Mouse (Mus musculus): ENCODE results near the gene Map2k1. TPM values are rescaled to one million over a fixed set of nuclear protein-coding genes. Genes with fewer than 3 reads are reported as not detected.

The Map2k1 gene
- polyA plus RNA-seq, 1 experiment from 2014 or later = 66.7 TPM

- 89% methylated on average over 8 of the region's 8 CpGs for WGBS
- H3K27ac ChIP-seq (ENCODE audit: low read length) = peak within 1 kb of the TSS; percentile 69
- ATAC-seq (ENCODE audit: low read depth) = no peak
- H3K4me3 ChIP-seq (ENCODE audit: low read length) = no peak within 1 kb of the TSS
- 0 out of 2 replicates have a peak within 1 kb of the TSS, but pooled peaks have one; percentile 8 for H3K4me2 ChIP-seq (ENCODE audit: low read depth, low read length)
- H3K27me3 ChIP-seq (ENCODE audit: control insufficient read depth, insufficient read depth, low read depth, low read length) = no peaks in the 10 kb centered on the region
- H3K36me3 ChIP-seq (ENCODE audit: control insufficient read depth, insufficient read depth, low read length) = no peaks in the 10 kb centered on the region
- H3K9me3 ChIP-seq (ENCODE audit: control insufficient read depth, low read length) = no peaks in the 10 kb centered on the region
- peaks cover 30% of the 10 kb centered on the region for H3K4me1 ChIP-seq (replicated peaks; ENCODE audit: control insufficient read depth, insufficient read depth, low read length)
- no peak within 1 kb of the TSS for H3K9ac ChIP-seq (ENCODE audit: low read length)
Observed at GRCm38 (mm10) chr9:64234768-64235435, 18.5 kb downstream of the Map2k1 start, which contains the start of gene Uchl4. Uchl4 (plus strand) TSS chr9:64235201.

- Histone ChIP-seq H3K4me1 (replicated peaks; ENCODE audit: control insufficient read depth, insufficient read depth, low read length) (peaks cover 30% of the 10 kb centered on the region), H3K4me3 (ENCODE audit: low read length) (no peak overlapping the region), H3K9ac (ENCODE audit: low read length) (no peak overlapping the region), H3K9me3 (ENCODE audit: control insufficient read depth, low read length) (no peaks in the 10 kb centered on the region), H3K36me3 (ENCODE audit: control insufficient read depth, insufficient read depth, low read length) (no peaks in the 10 kb centered on the region), H3K4me2 (ENCODE audit: low read depth, low read length) (no peak overlapping the region), H3K27ac (ENCODE audit: low read length) (peak overlapping the region; percentile 69), H3K27me3 (ENCODE audit: control insufficient read depth, insufficient read depth, low read depth, low read length) (no peaks in the 10 kb centered on the region)
- WGBS = 49% methylated on average over 5 of the region's 5 CpGs
- ATAC-seq (ENCODE audit: low read depth) = peak; percentile 93
Observed at GRCm38 (mm10) chr9:64233656-64234055, 19.8 kb downstream of the Map2k1 start.

GRCm38 (mm10) chr9:64232257-64232957 lies 21.0 kb downstream of the Map2k1 start:
- H3K4me2 ChIP-seq (ENCODE audit: low read depth, low read length) = peak overlapping the region; percentile 13; the same call in 1 of the 2 replicates
- peak overlapping the region; percentile 56 for H3K27ac ChIP-seq (ENCODE audit: low read length)
- H3K4me3 ChIP-seq (ENCODE audit: low read length) = no peak overlapping the region
- H3K27me3 ChIP-seq (ENCODE audit: control insufficient read depth, insufficient read depth, low read depth, low read length) = no peaks in the 10 kb centered on the region
- 36% methylated on average over 9 of the region's 9 CpGs for WGBS
- no peaks in the 10 kb centered on the region for H3K36me3 ChIP-seq (ENCODE audit: control insufficient read depth, insufficient read depth, low read length)
- no peaks in the 10 kb centered on the region for H3K9me3 ChIP-seq (ENCODE audit: control insufficient read depth, low read length)
- ATAC-seq (ENCODE audit: low read depth) = peak; percentile 64
- H3K4me1 ChIP-seq (replicated peaks; ENCODE audit: control insufficient read depth, insufficient read depth, low read length) = peaks cover 30% of the 10 kb centered on the region
- no peak overlapping the region for H3K9ac ChIP-seq (ENCODE audit: low read length)

GRCm38 (mm10) chr9:64231674-64232073 lies 21.8 kb downstream of the Map2k1 start:
- ATAC-seq (ENCODE audit: low read depth) = no peak
- 67% methylated on average over 3 of the region's 3 CpGs for WGBS
- no peak overlapping the region for H3K9ac ChIP-seq (ENCODE audit: low read length)

GRCm38 (mm10) chr9:64231171-64231570 lies 22.3 kb downstream of the Map2k1 start:
- Histone ChIP-seq H3K9me3 (ENCODE audit: control insufficient read depth, low read length) (no peaks in the 10 kb centered on the region), H3K4me3 (ENCODE audit: low read length) (no peak overlapping the region), H3K4me2 (ENCODE audit: low read depth, low read length) (no peak overlapping the region), H3K9ac (ENCODE audit: low read length) (no peak overlapping the region), H3K27me3 (ENCODE audit: control insufficient read depth, insufficient read depth, low read depth, low read length) (no peaks in the 10 kb centered on the region), H3K27ac (ENCODE audit: low read length) (peak overlapping the region; percentile 56; the same call in 1 of the 2 replicates), H3K4me1 (replicated peaks; ENCODE audit: control insufficient read depth, insufficient read depth, low read length) (peaks cover 30% of the 10 kb centered on the region), H3K36me3 (ENCODE audit: control insufficient read depth, insufficient read depth, low read length) (no peaks in the 10 kb centered on the region)
- 27% methylated on average over 5 of the region's 5 CpGs for WGBS
- no peak for ATAC-seq (ENCODE audit: low read depth)

More at GRCm38 (mm10) chr9:64231674-64232073, 21.8 kb downstream of the Map2k1 start:
- Histone ChIP-seq H3K4me3 (ENCODE audit: low read length) (no peak overlapping the region), H3K4me1 (replicated peaks; ENCODE audit: control insufficient read depth, insufficient read depth, low read length) (peaks cover 30% of the 10 kb centered on the region), H3K36me3 (ENCODE audit: control insufficient read depth, insufficient read depth, low read length) (no peaks in the 10 kb centered on the region), H3K27ac (ENCODE audit: low read length) (peak overlapping the region; percentile 56), H3K4me2 (ENCODE audit: low read depth, low read length) (peak overlapping the region; percentile 13; the same call in 1 of the 2 replicates), H3K27me3 (ENCODE audit: control insufficient read depth, insufficient read depth, low read depth, low read length) (no peaks in the 10 kb centered on the region), H3K9me3 (ENCODE audit: control insufficient read depth, low read length) (no peaks in the 10 kb centered on the region)

GRCm38 (mm10) chr9:64228972-64229371 lies 24.5 kb downstream of the Map2k1 start:
- Histone ChIP-seq H3K9me3 (ENCODE audit: control insufficient read depth, low read length) (no peaks in the 10 kb centered on the region), H3K9ac (ENCODE audit: low read length) (no peak overlapping the region), H3K4me3 (ENCODE audit: low read length) (no peak overlapping the region), H3K4me1 (replicated peaks; ENCODE audit: control insufficient read depth, insufficient read depth, low read length) (peaks cover 22% of the 10 kb centered on the region), H3K27me3 (ENCODE audit: control insufficient read depth, insufficient read depth, low read depth, low read length) (no peaks in the 10 kb centered on the region), H3K4me2 (ENCODE audit: low read depth, low read length) (no peak overlapping the region), H3K27ac (ENCODE audit: low read length) (no peak overlapping the region), H3K36me3 (ENCODE audit: control insufficient read depth, insufficient read depth, low read length) (no peaks in the 10 kb centered on the region)
- ATAC-seq (ENCODE audit: low read depth) = no peak

GRCm38 (mm10) chr9:64227736-64228135 lies 25.7 kb downstream of the Map2k1 start:
- ATAC-seq (ENCODE audit: low read depth) = no peak
- WGBS = 58% methylated on average over 12 of the region's 12 CpGs
- H3K4me2 ChIP-seq (ENCODE audit: low read depth, low read length) = no peak overlapping the region

GRCm38 (mm10) chr9:64225805-64226204 lies 27.6 kb downstream of the Map2k1 start:
- Histone ChIP-seq H3K27me3 (ENCODE audit: control insufficient read depth, insufficient read depth, low read depth, low read length) (no peaks in the 10 kb centered on the region), H3K27ac (ENCODE audit: low read length) (no peak overlapping the region), H3K4me1 (replicated peaks; ENCODE audit: control insufficient read depth, insufficient read depth, low read length) (peaks cover under 1% of the 10 kb centered on the region; the same call in 1 of the 2 replicates), H3K9me3 (ENCODE audit: control insufficient read depth, low read length) (no peaks in the 10 kb centered on the region), H3K4me2 (ENCODE audit: low read depth, low read length) (no peak overlapping the region), H3K4me3 (ENCODE audit: low read length) (no peak overlapping the region), H3K36me3 (ENCODE audit: control insufficient read depth, insufficient read depth, low read length) (no peaks in the 10 kb centered on the region), H3K9ac (ENCODE audit: low read length) (no peak overlapping the region)
- no peak for ATAC-seq (ENCODE audit: low read depth)

More at GRCm38 (mm10) chr9:64227736-64228135, 25.7 kb downstream of the Map2k1 start:
- no peak overlapping the region for H3K27ac ChIP-seq (ENCODE audit: low read length)
- H3K36me3 ChIP-seq (ENCODE audit: control insufficient read depth, insufficient read depth, low read length) = no peaks in the 10 kb centered on the region
- no peak overlapping the region for H3K4me3 ChIP-seq (ENCODE audit: low read length)
- no peaks in the 10 kb centered on the region for H3K9me3 ChIP-seq (ENCODE audit: control insufficient read depth, low read length)
- peaks cover 19% of the 10 kb centered on the region for H3K4me1 ChIP-seq (replicated peaks; ENCODE audit: control insufficient read depth, insufficient read depth, low read length)
- H3K27me3 ChIP-seq (ENCODE audit: control insufficient read depth, insufficient read depth, low read depth, low read length) = no peaks in the 10 kb centered on the region
- no peak overlapping the region for H3K9ac ChIP-seq (ENCODE audit: low read length)

- no peak overlapping the region for H3K27ac ChIP-seq (ENCODE audit: low read length)
- ATAC-seq (ENCODE audit: low read depth) = no peak
- H3K9ac ChIP-seq (ENCODE audit: low read length) = no peak overlapping the region
- no peaks in the 10 kb centered on the region for H3K4me1 ChIP-seq (replicated peaks; ENCODE audit: control insufficient read depth, insufficient read depth, low read length)
- no peaks in the 10 kb centered on the region for H3K9me3 ChIP-seq (ENCODE audit: control insufficient read depth, low read length)
- 72% methylated on average over 2 of the region's 2 CpGs for WGBS
- no peak overlapping the region for H3K4me3 ChIP-seq (ENCODE audit: low read length)
- no peaks in the 10 kb centered on the region for H3K36me3 ChIP-seq (ENCODE audit: control insufficient read depth, insufficient read depth, low read length)
- H3K4me2 ChIP-seq (ENCODE audit: low read depth, low read length) = no peak overlapping the region
- H3K27me3 ChIP-seq (ENCODE audit: control insufficient read depth, insufficient read depth, low read depth, low read length) = no peaks in the 10 kb centered on the region
Observed at GRCm38 (mm10) chr9:64222098-64222497, 31.3 kb downstream of the Map2k1 start.

Data from lung, embryonic 16.5 days (tissue).